Mouse (Mus musculus): ENCODE measurements around the gene Atg16l2. TPM values are rescaled to one million over a fixed set of nuclear protein-coding genes. Genes with fewer than 3 reads are reported as not detected.

Atg16l2 gene
- polyA plus RNA-seq, 1 experiment from 2014 or later, result 13.5 TPM

Other genes with a start within 250 kb of the Atg16l2 start
- gene Fchsd2, start 209.4 kb downstream of the Atg16l2 start, polyA plus RNA-seq (2014; fragmentation: Nextera tagmentation; extraction: Ambion mirVana), result 27.9 and 40.2 TPM in 2 replicates
- gene Stard10, start 14.8 kb upstream of the Atg16l2 start, polyA plus RNA-seq (2014; fragmentation: Nextera tagmentation; extraction: Ambion mirVana), result 8.0 and 8.1 TPM in 2 replicates
- gene Arap1, start 45.8 kb upstream of the Atg16l2 start, polyA plus RNA-seq (2014; fragmentation: Nextera tagmentation; extraction: Ambion mirVana), result 5.8 and 6.5 TPM in 2 replicates
- not detected in 2 replicates for gene Gm45837, start 108.6 kb upstream of the Atg16l2 start, polyA plus RNA-seq (2014; fragmentation: Nextera tagmentation; extraction: Ambion mirVana)
- 27.0 and 34.7 TPM in 2 replicates for gene Pde2a, start 119.4 kb upstream of the Atg16l2 start, polyA plus RNA-seq (2014; fragmentation: Nextera tagmentation; extraction: Ambion mirVana)